Mouse (Mus musculus) cerebellum, postnatal 36 days (tissue): ENCODE measurements around the gene Upp2.
A peak's percentile ranks its signal among the peaks of the same experiment; 100 is the strongest.

ENCODE experiments used
- DNase-seq, 2 experiments: peaks; one replicate each; pipeline ENCODE4 v3.0.0; 2021 to 2022; ENCODE audit warnings: mixed read lengths in 2 of 2

Upp2 gene

GRCm38 (mm10) chr2:58552296-58552695 is 14.8 kb upstream of the Upp2 start:
- DNase-seq, result no peak

DNA sequence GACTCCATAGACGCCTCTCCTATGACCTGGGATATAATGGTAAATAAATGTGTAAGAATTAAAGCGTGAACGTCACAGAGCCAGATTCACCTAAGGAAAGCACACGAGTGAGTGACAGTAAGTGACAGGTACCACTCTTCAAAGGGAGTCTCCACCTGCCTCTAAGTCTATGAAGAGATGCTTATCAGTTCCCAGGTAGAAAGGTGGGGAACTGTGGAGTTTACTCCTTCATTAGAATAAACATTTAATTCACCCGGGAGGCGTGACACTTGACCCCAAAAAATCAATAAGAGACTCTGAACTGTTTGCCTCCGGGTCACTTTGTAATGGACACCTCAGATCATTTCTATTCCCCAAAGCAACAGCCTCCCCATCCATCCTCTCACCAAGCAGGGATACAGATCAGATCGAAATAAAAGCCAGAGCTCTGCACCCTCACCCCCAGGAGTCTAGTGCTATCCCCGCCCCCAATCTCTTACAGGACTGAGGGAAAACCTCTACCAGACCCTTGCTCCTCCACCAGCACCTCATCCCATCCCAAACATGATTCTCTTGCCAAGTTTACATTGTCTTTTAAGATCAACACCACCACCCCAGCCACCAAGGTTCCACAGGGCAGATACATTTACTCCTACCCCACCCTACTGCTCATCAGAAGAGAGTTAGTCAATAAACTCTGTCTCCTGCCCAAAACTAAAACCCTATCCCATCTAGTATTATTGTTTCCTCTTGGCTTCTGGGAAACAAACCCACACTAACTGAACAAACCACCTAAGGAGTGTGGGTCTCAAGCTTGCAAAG is 9.9 kb upstream of the Upp2 start:
- DNase-seq, result no peak

DNA sequence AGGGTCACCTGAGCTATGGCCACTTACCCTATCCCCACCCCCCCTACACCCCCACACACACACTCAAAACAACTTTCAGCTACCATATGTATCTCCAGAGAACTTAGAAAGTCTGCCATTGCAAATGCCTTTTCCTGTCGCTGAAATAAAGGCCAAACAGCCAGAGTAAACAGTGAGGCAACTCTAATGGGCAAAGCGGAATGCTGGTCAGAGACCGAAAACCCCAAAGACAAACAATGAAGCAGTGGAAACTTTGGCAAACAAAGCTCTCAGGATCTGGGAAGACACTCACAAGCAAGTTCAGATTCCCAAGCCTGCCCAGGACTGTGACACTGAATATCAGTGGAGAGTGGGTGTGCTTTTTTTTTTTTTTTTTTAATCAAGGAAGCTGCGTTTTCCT is 5.0 kb upstream of the Upp2 start:
- no peak for DNase-seq

DNA sequence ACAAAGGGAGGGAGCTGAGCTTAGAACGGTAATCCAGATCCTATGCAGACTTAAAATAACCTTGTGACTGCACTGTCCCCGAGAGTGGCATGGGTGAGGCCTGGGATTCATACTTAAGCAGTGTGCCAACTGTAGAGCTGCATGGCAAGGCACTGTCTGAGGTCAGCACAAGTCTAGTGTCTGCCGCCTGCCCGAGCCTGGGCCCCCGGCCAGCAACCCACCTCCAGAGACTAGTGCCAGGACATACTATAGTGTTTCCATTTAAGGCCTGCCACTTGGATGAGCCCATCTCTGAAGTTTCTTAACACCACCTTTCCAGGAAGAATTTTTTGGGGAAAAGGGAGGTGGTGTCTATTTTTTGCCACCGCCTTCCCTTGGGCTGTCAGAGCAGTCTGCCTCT is 1.8 kb upstream of the Upp2 start:
- peak; percentile 68 to 73 for DNase-seq

GRCm38 (mm10) chr2:58566049-58566409 is 1.1 kb upstream of the Upp2 start:
- DNase-seq, result no peak

DNA sequence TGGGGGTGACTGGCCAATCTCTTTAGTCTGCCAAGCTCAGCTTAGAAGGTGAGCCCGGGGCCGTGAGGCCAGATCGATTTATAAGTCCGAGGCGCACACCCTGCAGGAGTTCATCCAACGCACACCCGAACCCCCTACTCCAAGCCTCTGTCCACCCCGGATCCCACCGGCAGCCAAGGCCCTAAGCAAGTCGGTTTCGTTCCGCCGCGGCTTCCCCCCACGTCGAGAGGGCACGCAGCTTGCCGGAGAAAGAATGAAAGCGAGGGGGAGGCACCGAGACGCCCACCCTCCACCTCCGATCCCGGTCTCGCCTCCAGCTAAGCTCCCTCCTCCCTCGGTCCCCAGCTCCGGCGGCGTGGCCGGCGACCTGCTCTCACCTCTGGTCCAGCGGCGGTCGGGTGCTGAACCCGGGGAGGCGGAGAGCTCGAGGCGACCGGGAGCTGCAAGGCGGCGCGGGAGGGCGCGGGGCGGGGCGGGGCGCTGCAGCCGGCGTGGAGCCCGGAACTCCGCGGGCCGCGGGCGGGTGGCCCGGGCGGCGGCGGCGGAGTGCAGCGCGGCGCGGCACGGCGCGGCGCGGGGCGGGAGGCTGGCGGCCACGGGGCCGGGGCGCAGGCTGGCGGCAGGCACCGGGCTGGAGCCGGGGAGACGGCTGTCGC is 560 bp upstream of the Upp2 start:
- DNase-seq, result peak; percentile 59 to 75

DNA sequence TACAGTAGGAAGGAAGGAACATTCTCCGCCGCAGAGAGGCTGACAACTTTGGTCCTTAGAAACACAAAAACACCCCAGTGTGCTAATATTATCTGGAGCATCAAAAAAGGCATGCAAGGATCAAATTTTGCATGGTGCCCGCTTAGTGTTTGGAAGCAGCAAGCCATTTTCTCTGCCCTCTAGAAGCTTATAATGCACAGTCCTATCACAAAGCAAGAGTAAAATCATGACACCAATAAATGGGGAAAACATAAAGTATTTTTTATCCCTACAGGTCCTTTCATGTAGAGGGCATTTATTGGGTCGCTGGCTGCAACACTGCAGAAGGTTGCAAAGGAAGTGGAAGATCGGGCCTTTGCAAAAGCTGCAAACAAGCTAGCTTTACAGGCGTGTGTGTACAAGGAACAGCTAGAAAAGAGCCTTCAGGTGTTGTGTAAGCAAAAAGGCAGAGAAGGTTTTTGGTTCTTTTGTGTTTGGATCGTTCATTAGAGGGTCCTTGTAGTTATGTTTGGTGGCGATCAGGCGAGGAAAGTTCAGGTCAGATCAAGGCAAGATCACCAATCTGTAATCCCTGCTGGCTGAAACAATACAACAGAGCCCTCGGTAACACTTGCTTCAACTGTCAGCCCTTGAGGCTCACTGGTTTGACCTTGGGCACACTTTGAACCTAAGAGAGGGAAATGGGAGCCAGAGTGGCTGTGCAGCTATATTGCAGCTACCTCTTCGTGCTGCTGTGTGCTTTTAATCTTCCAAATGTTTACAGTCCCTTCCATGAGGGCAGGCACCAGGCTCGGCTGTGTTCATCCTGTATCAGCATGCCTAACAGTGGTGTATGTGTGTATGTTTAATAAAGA is 995 bp downstream of the Upp2 start:
- DNase-seq, result peak in 1 of 2 experiments; percentile 45

DNA sequence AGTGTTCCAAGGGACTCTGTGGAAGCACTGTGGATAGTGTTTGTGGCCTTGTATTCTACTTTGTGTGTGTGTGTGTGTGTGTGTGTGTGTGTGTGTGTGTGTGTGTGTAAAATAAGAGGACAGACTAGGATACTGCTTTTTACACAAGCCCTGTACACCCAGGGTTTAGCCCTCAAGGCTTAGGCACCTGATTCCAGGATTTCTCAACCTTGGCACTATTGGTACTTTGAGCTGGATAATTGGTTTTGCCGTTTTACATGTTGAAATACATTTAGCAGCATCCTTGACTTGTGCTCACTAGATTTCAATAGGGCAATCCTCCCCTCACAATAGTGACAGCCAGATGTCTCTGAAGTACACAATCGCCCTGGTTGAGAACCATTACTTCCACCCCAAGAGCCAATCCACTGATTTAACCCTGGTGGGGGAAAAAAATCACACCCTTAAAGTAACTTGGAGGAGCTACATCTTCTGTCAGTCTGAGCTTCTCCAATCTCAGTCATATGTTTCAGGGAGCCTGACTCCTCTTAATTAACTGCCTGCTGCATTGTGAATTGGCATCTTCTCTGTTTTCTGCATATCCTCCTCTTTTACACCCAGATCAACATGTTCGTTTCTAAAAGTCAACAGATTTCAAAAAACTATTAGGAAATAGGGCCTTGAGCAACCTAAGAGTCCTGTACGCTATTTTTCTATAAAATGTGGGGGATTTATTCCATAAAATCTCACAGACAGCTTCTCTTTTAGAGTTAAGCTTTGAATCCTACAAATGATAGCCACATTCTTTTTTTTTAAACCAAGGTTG is 1.9 kb downstream of the Upp2 start:
- DNase-seq, result no peak

DNA sequence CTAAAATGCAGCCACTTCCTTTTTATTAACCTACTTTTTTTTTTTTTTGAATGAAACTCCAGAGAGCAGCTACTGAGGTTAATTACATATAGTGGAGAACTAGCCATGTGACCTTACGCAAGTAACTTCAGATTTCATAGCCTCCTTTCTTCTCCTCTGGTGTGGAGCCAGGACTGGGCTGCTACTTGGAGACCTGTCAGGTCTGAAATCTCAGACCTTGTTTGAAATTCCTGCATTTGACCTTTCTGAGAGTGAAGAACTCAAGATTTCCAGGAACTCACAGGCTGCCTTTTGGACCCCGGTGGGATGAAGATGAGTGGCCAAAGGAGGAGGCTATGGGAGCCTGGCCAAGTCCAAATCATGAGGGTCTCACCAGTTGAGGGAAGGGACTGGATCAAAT is 7.1 kb downstream of the Upp2 start:
- no peak for DNase-seq

GRCm38 (mm10) chr2:58586311-58586710 is 19.2 kb downstream of the Upp2 start:
- no peak for DNase-seq

DNA sequence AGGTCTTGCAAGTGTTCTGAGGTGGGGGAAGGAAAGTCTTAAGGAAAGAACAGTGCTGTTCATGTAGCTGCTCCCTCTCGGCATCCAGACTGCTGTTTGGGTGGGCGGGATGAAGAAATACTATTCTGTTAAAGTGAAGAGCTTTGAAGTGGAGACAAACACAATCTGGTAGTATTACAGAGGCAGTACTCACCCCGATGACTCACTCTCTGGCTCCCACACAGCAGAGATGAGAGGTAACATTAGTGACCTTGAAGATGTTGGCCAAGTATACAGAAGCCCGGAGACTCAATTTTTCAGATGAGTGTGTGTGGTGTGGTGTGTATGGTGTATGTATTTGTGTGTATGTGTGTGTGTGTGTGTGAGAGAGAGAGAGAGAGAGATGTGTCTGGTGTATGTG is 22.5 kb downstream of the Upp2 start:
- DNase-seq, result no peak

DNA sequence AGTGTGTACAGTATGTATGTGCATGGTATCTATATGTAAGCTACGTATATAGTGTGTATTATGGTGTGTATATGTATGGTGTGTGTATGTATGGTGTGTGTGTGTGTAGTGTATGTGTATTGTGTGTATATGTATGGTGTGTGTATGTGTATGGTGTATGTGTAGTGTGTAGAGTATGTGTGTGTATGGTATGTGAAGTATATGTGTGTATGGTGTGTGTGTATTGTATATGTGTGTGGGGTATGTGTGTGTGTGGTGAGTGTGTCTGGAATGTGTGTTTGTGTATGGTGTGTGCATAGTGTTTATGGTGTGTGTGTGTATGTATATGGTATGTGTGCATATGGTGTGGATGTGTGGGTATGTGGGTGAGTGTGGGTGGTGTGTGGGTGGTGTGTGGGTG is 23.0 kb downstream of the Upp2 start:
- DNase-seq, result no peak

GRCm38 (mm10) chr2:58595350-58595749 is 28.3 kb downstream of the Upp2 start:
- no peak for DNase-seq

DNA sequence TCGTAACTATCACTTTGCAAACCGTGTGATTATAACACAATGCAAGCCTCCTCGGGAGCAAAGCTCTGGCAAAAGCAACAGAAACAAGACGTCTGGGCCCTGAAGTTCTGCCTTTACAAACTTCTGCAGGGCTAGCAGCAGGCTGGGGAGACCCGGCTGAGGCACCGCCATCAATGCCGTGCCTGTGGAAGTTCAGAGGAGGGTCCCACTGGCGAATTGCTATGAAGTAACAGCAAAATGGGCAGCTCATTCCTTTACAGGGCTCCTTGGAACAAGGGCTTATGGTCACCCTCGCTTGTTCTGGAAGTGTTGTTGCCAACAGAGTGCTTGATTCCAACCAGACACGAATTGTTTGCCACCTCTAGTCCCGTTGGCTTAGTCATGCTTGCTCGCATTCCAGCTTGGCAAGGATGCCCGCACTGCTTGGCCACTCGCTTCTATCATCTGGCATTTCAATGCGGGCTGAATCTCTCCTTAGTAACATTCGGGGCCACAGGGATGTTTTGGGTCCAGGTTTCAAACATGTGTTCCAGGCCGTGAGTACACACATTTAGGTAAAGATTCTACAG is 29.8 kb downstream of the Upp2 start:
- peak; percentile 77 to 83 for DNase-seq

- peak; percentile 16 to 36 for DNase-seq
Measured at GRCm38 (mm10) chr2:58597556-58597955, 30.5 kb downstream of the Upp2 start.

- no peak for DNase-seq
Measured at GRCm38 (mm10) chr2:58599639-58600038, 32.5 kb downstream of the Upp2 start.

DNA sequence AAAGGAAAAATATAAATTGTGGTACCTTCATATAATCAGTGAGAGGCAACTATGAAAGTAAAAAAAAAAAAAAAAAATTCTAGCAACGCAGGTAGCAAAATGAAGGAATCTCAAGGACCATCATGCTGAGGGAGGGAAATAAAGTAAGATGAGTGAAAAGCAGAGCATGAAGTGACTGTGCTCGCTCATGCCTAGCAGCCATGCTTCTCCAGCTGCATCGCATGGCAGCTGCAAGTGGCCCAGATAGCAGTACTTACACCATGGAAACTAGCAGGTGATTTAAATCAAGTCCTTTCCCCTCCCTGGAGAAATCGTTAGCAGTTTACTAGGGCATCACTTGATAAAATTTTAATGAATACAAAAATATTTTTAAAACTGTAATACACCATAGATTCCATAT is 34.3 kb downstream of the Upp2 start:
- DNase-seq, result no peak

DNA sequence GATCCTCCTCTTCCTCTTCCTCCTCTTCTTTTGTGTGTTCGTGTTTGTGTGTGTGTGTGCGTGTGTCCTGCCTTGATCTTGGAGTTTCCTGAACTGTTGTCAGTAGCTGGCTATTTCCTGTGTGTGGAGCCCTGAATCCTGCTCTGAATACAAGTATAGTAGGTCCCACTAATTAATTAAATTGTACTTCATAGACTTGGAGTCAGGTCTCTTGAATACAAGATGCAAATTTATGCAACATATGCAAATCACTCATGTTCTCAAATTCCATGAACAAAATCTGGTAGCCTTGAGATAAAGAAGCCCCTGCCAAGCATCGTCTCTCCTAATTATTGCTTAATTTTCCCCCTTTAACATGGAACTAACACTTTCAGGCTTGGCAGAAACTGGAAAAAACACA is 36.3 kb downstream of the Upp2 start:
- no peak for DNase-seq

- no peak for DNase-seq
Measured at GRCm38 (mm10) chr2:58604791-58605190, 37.7 kb downstream of the Upp2 start.

GRCm38 (mm10) chr2:58613720-58614119 is 46.6 kb downstream of the Upp2 start:
- DNase-seq, result peak; percentile 31

GRCm38 (mm10) chr2:58614851-58615250 is 47.8 kb downstream of the Upp2 start:
- DNase-seq, result no peak

DNA sequence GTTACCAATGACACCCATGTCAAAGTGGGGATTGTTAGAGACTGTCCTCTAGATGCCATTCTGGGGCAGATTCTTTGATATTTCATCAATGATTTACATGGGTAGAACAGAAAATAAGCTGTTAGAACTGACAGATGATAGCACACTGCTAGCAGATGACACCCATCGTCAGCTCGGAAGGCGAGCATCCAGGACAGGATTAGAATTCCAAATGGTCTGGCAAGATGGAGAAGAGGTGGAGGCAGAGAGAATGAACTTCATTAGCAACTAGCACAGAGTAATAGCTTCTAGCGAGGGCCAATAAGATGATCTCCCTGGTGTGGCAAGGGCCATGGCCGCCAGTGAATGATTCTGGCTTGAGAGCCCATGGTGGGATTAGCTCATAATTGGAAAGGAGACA is 48.7 kb downstream of the Upp2 start:
- DNase-seq, result peak; percentile 6 to 21
